Mouse (Mus musculus) ES-CJ7 (cell line): ENCODE results near the gene Kif15.

Experiments used
- DNase-seq: peaks from one replicate; pipeline ENCODE4 v3.0.0; 2011; ENCODE audit warnings: low read depth, low spot score

Gene Kif15

DNA sequence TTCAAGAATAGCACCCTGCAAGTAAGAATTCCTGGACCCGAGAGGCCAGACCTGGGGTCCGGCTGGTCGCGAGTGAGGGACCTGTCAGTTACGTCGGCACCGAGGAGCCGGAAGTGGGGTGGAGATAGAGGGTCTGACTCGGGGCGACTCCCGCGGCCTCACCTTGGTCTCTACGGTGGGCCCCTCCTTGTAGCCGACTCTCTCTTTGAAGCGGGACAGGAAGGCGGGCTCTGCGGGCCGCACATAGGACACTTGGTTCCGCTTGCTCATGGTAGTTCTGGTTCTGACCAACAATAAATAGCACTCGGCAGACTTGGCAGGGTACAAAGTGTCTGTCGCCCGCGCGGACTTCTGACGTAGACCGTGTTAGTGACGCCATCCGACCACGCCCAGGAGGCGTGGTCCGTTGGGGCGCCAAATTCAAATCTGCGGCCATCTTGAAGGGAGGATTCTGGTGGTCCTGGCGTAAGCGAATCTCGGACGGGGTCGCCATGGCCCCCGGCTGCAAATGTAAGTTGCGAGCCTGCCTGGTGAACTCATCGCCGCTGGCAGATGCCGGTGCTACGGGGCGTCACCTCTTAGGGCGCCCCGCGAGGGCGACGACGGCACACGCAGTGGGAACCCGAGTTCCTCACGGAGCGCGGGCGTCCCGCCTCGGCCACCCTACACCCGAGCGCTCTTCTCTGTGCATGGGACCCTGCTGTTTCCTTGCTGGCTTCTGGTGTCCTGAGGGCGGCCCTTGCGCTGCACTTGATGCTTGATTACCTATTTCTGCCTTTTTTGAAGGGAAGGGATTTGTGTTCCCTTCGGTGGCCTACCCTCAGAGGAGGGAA is at the start of gene Kif15, which contains the start of gene 1110059G10Rik:
Gene Kif15, plus strand, starts transcription at position 404 of the 833 bp plus-strand sequence.
Gene 1110059G10Rik, minus strand, starts transcription at position 358 of the 833 bp plus-strand sequence.
- peak; percentile 95 for DNase-seq

DNA sequence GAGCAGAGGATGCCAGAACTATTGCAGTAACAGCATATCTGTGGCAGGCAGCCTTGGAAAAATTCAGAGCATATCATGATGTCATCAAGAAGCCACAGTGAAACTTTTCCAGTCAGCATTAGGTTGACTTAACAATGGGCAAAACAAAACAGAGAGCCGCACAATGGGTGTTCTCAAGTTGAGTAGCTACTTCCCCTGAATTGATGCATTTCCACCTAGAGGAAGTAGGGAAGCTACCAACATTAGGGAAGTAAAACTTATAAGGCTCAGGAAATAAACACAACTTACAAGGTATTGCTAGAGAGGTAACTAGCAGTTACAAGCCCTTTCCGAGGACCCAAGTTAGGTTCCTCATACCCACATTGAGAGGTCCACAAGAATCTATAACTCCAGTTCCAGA is 49.8 kb upstream of the Kif15 start:
- no peak for DNase-seq

DNA sequence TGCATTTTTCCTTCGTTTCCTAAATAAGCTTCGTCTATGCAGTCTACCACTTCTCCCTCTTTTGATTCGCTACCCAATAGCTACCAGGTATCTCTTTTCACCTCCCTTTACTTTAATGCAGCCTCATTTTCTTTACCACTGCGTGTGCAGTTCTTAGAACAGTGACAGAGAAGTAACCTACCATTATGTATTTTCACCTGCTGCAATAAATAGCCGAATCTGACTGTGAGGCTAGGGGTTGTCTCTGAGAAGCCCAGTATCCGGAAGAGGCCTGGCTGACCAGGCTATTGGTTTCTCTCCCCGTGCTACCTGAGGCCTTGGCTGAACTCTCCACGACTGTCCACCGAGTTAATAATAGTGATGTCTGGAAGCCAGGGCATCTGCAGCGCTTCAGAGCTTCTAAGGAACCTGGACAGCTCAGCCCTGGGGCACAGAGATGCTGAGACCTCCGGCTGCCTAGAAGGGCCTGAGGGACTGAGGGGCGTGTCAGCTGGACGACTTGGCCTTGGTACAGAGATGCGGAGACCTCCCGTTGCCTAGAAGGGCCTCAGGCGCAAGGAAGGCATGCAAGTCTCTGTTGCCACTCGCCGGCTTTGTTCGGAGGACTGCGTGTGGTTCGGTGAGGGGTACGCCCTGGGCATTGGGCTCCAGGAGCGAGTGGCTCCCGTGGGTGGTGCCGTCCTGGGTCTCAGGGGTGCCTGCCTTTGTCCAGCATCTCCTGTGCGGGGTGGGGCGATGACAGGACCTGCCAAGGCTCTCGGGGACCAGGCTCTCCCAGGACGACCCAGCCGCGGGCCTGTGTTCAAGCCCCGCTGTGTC is 47.9 kb upstream of the Kif15 start:
- DNase-seq, result peak; percentile 91

DNA sequence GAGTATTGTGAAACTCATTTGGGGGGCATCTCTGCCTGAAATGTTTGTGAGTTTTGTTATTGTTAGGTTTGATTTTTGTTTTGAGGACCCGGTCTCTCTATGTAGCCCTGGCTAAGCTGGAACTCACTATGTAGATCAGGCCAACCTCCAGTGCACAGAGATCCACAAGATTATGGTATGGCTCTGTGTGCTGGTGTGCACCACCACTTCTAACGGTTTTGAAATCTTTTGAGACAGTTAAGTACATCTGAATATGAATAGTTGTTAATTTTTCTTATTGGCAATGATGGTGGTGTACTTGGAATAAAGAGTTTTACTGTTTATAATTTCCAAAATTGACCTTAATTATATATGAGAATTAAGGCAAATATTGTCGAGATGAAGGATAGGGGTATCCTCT is 28.4 kb upstream of the Kif15 start:
- DNase-seq, result no peak

DNA sequence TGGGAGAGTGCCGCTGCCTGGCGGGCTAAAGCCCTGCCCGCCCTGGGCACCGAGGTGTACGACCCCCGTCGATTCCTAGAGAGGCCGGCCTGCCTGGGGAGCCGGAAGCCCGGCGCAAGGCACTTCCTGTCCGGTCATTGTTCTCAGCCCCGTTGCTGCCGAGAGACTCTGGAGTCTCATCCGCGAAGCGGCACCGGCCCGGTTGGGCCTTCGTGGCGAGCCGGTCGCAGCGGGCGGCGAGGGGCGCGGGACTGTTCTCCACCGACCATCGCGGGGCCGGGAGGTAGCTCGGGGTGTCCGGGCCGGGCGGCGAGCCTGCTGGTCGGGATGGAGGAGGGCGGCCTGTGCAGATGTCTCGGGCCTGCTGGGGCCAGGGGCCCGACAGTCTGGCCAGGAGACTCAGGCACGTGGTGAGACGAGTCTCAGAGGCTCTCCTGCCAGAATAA is 27.9 kb upstream of the Kif15 start, which contains the start of gene Zfp105:
Gene Zfp105, plus strand, starts transcription at position 137 of the 446 bp plus-strand sequence.
- DNase-seq, result peak; percentile 86

DNA sequence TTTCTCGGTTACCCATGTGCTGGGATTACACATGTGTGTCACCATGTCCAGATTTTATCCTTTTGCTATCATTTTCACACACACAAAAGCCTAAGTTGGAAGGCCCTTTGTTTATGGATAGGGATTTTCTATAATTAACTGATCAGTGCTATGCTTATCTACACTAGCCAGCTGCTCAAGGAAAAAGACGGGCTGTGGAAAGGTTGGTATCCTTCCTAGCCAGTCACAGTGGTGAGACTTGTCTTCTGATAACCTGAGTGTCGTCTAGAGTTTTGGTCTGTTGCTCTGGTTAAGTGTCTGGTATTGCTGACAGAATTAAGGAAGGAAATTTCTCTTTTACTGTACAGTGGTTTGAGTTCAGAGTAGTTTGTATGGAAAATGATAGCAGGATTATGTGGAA is 21.9 kb upstream of the Kif15 start:
- no peak for DNase-seq

GRCm38 (mm10) chr9:122998406-122999192 is 47.8 kb downstream of the Kif15 start:
- DNase-seq, result no peak

DNA sequence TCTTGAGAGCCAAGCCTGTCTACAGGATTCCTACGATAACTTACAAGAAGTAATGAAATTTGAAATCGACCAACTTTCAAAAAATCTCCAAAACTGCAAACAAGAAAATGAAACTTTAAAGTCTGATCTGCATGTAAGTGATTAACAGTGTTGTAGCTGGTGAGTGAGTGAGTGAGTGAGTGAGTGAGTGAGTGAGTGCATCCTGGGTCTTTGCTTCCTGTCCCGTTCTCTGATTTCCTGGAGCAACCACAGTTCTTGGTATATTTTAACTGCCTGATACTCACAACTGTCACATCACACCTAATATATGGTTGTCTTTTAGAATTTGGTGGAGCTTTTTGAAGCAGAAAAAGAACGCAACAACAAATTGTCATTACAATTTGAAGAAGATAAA is 48.3 kb downstream of the Kif15 start:
- DNase-seq, result no peak

DNA sequence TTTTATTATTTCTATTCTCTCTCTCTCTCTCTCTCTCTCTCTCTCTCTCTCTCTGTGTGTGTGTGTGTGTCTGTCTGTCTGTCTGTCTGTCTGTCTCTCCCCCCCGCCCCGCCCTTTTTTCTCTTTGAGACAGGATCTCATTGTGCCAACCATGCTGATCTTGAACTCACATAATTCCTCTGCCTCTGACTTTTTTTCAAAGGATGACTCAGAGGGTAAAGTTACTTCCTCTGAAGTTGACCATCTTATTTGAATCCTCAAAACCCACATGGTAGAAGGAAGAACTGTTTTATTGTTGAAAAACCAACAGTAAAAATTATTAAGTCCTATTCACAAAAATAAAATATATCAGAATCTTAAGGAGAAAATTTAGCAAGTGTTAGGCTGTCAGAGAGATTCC is 53.9 kb downstream of the Kif15 start:
- no peak for DNase-seq

DNA sequence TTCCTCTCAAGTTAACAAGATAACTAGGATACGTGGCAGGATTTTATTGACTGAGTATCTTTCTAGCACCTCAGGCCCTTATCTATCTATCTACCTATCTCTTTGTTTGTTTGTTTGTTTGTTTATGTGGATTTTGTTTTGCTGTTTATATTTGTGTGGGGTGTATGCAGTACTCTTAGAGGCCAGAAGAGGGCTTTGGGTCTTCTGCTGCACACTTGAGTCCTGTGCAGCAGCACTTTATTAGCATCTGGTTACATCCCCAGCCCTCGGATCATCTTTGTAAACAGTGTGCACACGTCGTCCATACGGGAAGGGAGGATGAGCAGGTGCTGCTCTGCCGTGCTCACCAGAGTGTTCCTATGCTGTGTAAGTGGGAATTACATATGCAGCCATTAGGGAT is 55.2 kb downstream of the Kif15 start:
- DNase-seq, result peak; percentile 40

DNA sequence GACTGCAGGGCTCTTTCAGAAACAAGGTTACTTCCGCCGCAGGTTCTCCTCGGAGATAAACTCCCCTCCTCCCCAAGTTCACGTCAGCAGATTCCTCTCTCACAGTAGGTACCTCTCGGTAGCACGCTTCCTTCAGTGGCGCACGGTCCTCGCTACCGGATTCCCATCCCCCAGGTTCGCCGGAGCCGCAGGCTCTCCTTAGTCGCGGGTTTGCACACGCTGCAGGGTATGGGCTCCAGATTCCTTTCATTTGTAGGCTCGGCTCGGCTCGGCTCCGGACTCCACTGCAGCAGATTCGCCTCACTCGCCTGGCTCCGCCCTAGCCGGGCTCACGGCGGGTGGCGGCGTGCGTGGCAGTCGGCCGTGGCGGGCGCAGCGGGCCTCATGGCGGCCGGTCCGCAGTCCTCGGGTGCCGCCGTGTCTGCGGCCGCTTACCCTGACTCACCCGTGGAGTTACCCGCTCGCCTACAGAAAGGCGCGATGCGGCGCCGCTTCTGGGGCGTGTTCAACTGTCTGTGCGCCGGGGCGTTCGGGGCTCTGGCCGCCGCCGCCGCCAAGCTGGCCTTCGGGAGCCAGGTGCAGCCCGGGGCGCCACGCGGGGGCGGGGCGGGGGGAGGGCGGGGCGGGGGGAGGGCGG is 70.3 kb downstream of the Kif15 start, which contains the start of gene Tmem42:
Gene Tmem42, plus strand, starts transcription at position 332 of the 637 bp plus-strand sequence.
- peak; percentile 76 for DNase-seq

GRCm38 (mm10) chr9:123021636-123022379 is 71.0 kb downstream of the Kif15 start:
- DNase-seq, result peak; percentile 57

GRCm38 (mm10) chr9:123024201-123024600 is 73.4 kb downstream of the Kif15 start:
- no peak for DNase-seq

DNA sequence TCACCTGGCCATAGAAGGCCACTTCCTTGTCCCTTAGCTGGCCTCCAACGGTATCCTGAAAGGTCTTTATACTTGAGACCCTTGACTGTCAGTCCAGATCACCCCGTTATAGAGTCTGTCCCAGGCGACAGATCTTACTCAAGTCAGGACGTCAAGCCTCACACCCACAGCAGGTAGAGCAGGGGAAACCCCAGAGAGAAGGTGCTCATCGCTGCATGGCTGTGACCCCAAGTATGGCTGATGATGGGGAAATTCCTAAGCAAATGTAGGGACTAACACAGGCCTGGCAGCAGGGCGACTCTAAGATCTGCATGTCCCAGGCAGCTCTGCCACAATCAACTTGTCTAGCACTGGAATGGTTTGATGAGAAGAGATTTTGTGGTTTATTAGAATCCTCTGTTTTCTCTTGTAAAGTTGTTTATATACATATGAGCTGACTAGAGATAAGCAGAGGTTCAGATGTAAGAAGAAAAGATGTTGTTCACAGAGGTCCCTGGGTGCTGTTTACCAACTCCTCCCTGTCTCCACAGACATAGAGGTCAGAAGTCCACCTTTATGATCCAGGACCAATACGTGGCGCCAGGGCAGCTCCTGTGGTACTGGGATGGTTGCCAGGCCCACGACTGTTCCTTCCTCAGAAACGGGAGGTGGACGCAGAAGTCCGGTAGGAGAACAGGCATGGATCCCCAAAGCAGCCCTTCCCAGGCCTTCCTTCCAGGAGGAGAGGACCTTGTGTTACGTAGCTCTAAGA is 80.8 kb downstream of the Kif15 start:
- no peak for DNase-seq

DNA sequence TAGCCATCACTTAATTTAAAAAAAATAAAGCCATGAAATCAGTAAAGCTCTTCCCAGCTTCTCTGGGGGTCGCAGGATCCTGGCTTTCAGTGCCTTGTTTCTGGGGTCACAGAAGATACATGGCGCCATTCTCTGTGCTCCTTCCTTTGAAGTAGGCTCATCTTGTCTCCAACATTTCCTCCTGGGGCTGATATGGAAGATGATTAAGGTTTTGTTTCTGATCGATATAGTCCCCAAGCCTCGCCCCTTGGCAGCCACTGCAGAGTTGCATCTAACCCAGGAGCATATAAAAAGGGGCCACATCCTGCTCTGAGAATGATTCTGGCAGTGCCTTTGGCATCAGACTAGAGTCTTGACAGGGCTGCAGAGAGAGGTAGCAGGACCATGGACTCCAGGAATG is 83.6 kb downstream of the Kif15 start, which contains the start of gene Tgm4:
Gene Tgm4, plus strand, starts transcription at position 301 of the 400 bp plus-strand sequence.
- no peak for DNase-seq

GRCm38 (mm10) chr9:123047665-123048064 is 96.8 kb downstream of the Kif15 start:
- DNase-seq, result no peak

- DNase-seq, result no peak
These were observed 108.0 kb downstream of the Kif15 start for GRCm38 (mm10) chr9:123058724-123059292.

- no peak for DNase-seq
These were observed 109.3 kb downstream of the Kif15 start for GRCm38 (mm10) chr9:123060172-123060571.
